Mouse (Mus musculus) embryonic facial prominence, embryonic 13.5 days (tissue): ENCODE measurements around the gene Zfp65. TPM values are rescaled to one million over a fixed set of nuclear protein-coding genes. Genes with fewer than 3 reads are reported as not detected.
A peak's percentile ranks its signal among the peaks of the same experiment; 100 is the strongest.
"Not testable (repeated sequence)": the region's sequence is repeated elsewhere in the genome, so short reads cannot be mapped to it uniquely, and the experiment has no call there.

Experiments
- ATAC-seq: fragments of 200-750 bp; cut with Nextera tagmentation; 2 replicates; pipeline ENCODE4 v1.8.0; 2017; ENCODE audit warnings: low read depth; ENCODE audit not compliant: insufficient number of reproducible peaks, insufficient read depth, low FRiP score, low TSS enrichment
- H3K27ac ChIP-seq: fragments of 300-500 bp; sonication (generic); 2 replicates; pipeline ENCODE4 v1.5.1; 2015; ENCODE audit warnings: moderate library complexity, mild to moderate bottlenecking, inconsistent platforms
- H3K27me3 ChIP-seq: fragments of 300-500 bp; sonication (generic); 2 replicates; pipeline ENCODE4 v1.6.1; 2015; ENCODE audit warnings: mild to moderate bottlenecking, inconsistent platforms
- H3K36me3 ChIP-seq: fragments of 300-500 bp; sonication (generic); 2 replicates; pipeline ENCODE4 v1.6.1; 2015; ENCODE audit warnings: mild to moderate bottlenecking, inconsistent platforms
- H3K4me1 ChIP-seq: fragments of 300-500 bp; sonication (generic); 2 replicates; pipeline ENCODE4 v1.6.1; 2015; ENCODE audit warnings: inconsistent platforms
- H3K4me2 ChIP-seq: fragments of 300-500 bp; sonication (generic); 2 replicates; pipeline ENCODE4 v1.6.1; 2015; ENCODE audit warnings: moderate library complexity, mild to moderate bottlenecking, inconsistent platforms
- H3K4me3 ChIP-seq: fragments of 300-500 bp; sonication (generic); 2 replicates; pipeline ENCODE4 v1.5.1; 2015; ENCODE audit warnings: mild to moderate bottlenecking, inconsistent platforms
- H3K9ac ChIP-seq: fragments of 300-500 bp; sonication (generic); 2 replicates; pipeline ENCODE4 v1.6.1; 2015; ENCODE audit warnings: mild to moderate bottlenecking, inconsistent platforms
- H3K9me3 ChIP-seq: fragments of 300-500 bp; sonication (generic); 2 replicates; pipeline ENCODE4 v1.6.1; 2016; ENCODE audit warnings: inconsistent platforms
- WGBS: fragments of 180-500 bp; shearing (Covaris S2); methylation state at CpG from one replicate; pipeline ENCODE4 v1.1.7; 2015; ENCODE audit warnings: mixed read lengths; 5-methylcytosine and 5-hydroxymethylcytosine counted together
- polyA plus RNA-seq: library from polyadenylated mRNA; unstranded; fragments of >200 nt; fragmentation: Nextera tagmentation; extraction: Ambion mirVana; gene quantifications from 2 replicates; pipeline ENCODE4 v1.2.1, GENCODE M21; 2015

Gene Zfp65
- polyA plus RNA-seq, 1 experiment from 2014 or later, result 8.6 TPM

DNA sequence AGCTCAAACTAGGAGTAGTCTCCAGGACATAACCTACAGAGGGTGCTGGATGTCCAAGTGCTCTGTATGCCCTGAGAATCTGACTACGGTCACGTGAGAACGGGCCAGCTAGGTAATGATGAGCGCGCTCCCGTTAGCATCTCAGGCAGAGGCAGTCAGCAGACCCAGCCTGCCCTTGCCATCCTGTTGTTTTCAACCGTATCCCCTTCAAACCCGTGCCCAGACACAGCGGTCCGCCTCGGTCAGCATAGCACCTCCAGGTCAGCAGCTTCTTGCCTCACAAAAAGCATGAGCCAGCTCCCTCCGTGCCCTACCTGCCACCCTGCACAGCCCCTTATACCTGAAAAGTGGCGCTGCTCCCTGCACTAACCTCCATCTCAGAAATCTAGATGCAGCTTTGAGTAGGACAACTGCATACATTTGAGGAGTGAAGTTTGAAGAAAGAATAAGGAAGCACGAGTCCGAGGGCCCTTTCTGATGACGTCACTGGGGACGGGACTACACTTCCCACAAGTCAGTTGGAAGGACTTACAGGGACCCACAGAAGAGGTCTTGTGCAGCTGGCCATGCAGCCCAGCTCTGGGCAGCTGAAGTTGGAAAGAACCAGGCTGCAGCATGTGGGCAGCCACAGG is 5.0 kb downstream of the Zfp65 start:
- WGBS, result 1% methylated on average over 17 of the region's 17 CpGs
- peak overlapping the region; percentile 91 for H3K9ac ChIP-seq
- ATAC-seq, result peak; percentile 91
- peak overlapping the region; percentile 83 for H3K4me3 ChIP-seq
- H3K27me3 ChIP-seq, result no peaks in the 10 kb centered on the region
- H3K4me2 ChIP-seq, result peak overlapping the region; percentile 73
- H3K27ac ChIP-seq, result peak overlapping the region; percentile 66; the same call in 1 of the 2 replicates
- no peaks in the 10 kb centered on the region; the same call in 1 of the 2 replicates for H3K36me3 ChIP-seq
- no peaks in the 10 kb centered on the region for H3K9me3 ChIP-seq
- H3K4me1 ChIP-seq, result peaks cover 9% of the 10 kb centered on the region; the same call in 1 of the 2 replicates

GRCm38 (mm10) chr13:67686971-67687370 is 42.0 kb downstream of the Zfp65 start, which contains the start of gene Zfp738:
Gene Zfp738 (minus strand): TSS chr13:67687071.
- Histone ChIP-seq H3K27me3 (no peaks in the 10 kb centered on the region), H3K4me2 (no peak within 1 kb of the TSS), H3K4me3 (no peak within 1 kb of the TSS), H3K4me1 (peaks cover 3% of the 10 kb centered on the region; the same call in 1 of the 2 replicates), H3K9me3 (no peaks in the 10 kb centered on the region), H3K9ac (no peak within 1 kb of the TSS), H3K36me3 (no peaks in the 10 kb centered on the region), H3K27ac (no peak within 1 kb of the TSS)
- no peak for ATAC-seq
- 76% methylated on average over 4 of the region's 4 CpGs for WGBS

DNA sequence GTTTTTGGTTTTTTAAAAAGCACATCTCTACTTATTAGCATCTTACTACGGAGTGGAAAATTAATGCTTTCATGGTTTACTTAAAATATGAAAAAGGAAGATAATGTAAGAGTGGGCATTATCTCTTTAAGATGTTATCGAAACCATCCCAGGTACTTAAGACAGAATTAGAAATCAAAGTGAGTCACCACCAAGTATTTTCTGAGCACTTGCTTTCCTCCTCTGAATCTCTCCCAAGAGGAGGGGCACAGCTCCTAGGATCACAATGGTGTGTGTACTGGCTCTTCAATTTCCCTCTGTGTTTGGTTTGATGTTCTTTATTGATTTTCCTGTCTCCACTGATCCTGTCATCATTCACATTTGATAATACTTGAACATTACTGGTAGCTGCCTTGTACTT is 45.1 kb downstream of the Zfp65 start:
- WGBS, result 78% methylated on average over 2 of the region's 2 CpGs
- Histone ChIP-seq H3K9ac (peak overlapping the region; percentile 91; the same call in 1 of the 2 replicates), H3K4me2 (peak overlapping the region; percentile 73), H3K4me3 (peak overlapping the region; percentile 82)
- not testable (repeated sequence) for H3K4me1 ChIP-seq, H3K36me3 ChIP-seq, H3K27me3 ChIP-seq, H3K27ac ChIP-seq, ATAC-seq, H3K9me3 ChIP-seq

- H3K4me1 ChIP-seq, result not testable (repeated sequence)
- peak overlapping the region; percentile 22; the same call in 1 of the 2 replicates for H3K27ac ChIP-seq
- ATAC-seq, result peak; percentile 97
Measured at GRCm38 (mm10) chr13:67682959-67683735, 45.8 kb downstream of the Zfp65 start.

DNA sequence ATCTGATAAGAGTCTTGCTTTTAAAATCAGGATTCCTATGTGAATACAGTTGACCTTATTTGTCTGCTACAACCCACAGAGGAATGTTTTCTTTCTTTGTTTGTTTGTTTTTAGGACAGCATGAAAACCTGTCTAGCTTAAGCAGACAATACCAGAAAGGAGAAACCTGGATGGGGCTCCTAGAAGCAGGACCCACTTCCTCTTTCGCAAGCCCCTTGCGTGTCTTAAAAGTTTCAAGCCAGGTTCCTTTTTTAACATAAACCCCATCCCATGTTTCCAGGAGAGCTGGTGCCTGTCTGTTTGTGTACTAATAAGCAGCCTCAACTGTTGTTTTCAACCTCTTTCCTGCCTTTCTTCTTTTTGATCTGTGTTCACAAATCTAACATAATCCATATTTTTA is 54.1 kb downstream of the Zfp65 start:
- Histone ChIP-seq H3K36me3 (peaks cover 13% of the 10 kb centered on the region), H3K4me2 (no peak overlapping the region)
- WGBS, result 93% methylated on average over 2 of the region's 2 CpGs

More at GRCm38 (mm10) chr13:67682959-67683735, 45.8 kb downstream of the Zfp65 start:
- not testable (repeated sequence) for H3K27me3 ChIP-seq, H3K36me3 ChIP-seq, H3K9me3 ChIP-seq
- Histone ChIP-seq H3K4me2 (peak overlapping the region; percentile 73), H3K9ac (peak overlapping the region; percentile 91), H3K4me3 (peak overlapping the region; percentile 82)
- WGBS, result 9% methylated on average over 16 of the region's 16 CpGs

More for the DNA sequence above, 54.1 kb downstream of the Zfp65 start:
- Histone ChIP-seq H3K9me3 (no peaks in the 10 kb centered on the region), H3K4me1 (no peaks in the 10 kb centered on the region), H3K27me3 (no peaks in the 10 kb centered on the region), H3K27ac (no peak overlapping the region), H3K4me3 (no peak overlapping the region), H3K9ac (no peak overlapping the region)
- ATAC-seq, result no peak

Other genes starting within 250 kb of the Zfp65 start
- gene Zfp874b, start 244.9 kb downstream of the Zfp65 start, polyA plus RNA-seq, result 3.8 and 5.2 TPM in 2 replicates
- gene Zfp58, start 228.6 kb downstream of the Zfp65 start, polyA plus RNA-seq, result 19.5 and 21.9 TPM in 2 replicates
- not detected in 2 replicates for gene Gm26965, start 203.0 kb downstream of the Zfp65 start, polyA plus RNA-seq
- 23.9 and 25.1 TPM in 2 replicates for gene Zfp87, start 203.0 kb downstream of the Zfp65 start, polyA plus RNA-seq
- 13.7 and 16.7 TPM in 2 replicates for gene Zfp748, start 175.3 kb downstream of the Zfp65 start, polyA plus RNA-seq
- gene Zfp729b, start 119.5 kb downstream of the Zfp65 start, polyA plus RNA-seq, result 4.7 and 5.4 TPM in 2 replicates
- gene Gm49345, start 91.4 kb downstream of the Zfp65 start, polyA plus RNA-seq, result not detected in 2 replicates
- gene Zfp729a, start 91.4 kb downstream of the Zfp65 start, polyA plus RNA-seq, result 3.0 and 3.5 TPM in 2 replicates
- gene Zfp738, start 42.1 kb downstream of the Zfp65 start, polyA plus RNA-seq, result 15.6 and 16.5 TPM in 2 replicates
- gene Zfp85, start 26.1 kb upstream of the Zfp65 start, polyA plus RNA-seq, result 6.0 and 6.4 TPM in 2 replicates
- gene Zfp493, start 50.5 kb upstream of the Zfp65 start, polyA plus RNA-seq, result 2.4 and 2.9 TPM in 2 replicates
- 9.5 and 10.1 TPM in 2 replicates for gene Zfp273, start 84.6 kb upstream of the Zfp65 start, polyA plus RNA-seq
- gene Gm10037, start 101.9 kb upstream of the Zfp65 start, polyA plus RNA-seq, result 4.1 and 6.0 TPM in 2 replicates
- gene BC048507, start 134.2 kb upstream of the Zfp65 start, polyA plus RNA-seq, result not detected in 2 replicates